Mouse (Mus musculus): ENCODE results near the gene Cnmd.

The Cnmd gene

DNA sequence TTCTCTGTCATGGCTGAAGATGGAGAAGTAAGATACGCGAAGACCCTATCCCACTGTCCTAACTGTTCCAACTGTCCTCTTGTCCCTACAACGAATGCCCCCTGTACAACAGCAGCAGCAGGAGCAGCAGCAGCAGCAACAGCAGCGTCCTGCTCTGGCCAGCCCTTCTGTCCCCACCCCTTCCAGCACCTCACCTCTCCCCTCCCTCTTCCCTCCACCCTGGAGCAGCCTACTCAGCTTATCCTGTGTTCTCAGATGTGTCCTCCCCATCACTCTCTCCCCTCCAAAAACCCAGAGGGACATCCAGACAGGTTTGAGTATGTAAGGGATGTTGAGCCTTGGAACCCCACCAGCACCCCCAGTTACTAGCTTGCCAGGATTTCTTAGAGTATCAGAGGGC is at the start of gene Cnmd:
Gene Cnmd, minus strand, starts transcription at position 170 of the 400 bp plus-strand sequence.
- no peak for DNase-seq (ENCODE audit: low read depth, low spot score)

DNA sequence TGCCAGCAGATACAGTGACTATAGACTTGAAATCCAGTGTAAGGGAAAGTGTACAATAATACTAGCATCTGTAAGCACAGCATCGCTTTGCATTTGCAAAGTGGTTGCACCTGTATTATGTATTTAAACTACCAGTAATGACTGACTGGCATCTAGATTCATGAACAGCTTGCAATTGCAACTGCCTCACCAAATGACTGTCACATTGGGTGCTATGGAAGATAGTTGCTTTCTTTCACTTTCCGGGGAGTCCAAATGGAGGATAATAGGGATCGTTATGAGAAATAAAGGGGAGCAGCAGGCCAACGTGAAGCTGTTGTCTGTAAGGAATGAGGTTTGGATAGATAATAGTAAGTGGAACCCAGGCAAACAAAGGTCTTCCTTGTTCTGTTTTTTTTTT is 49.3 kb upstream of the Cnmd start:
- DNase-seq (ENCODE audit: low read depth, low spot score), result no peak

DNA sequence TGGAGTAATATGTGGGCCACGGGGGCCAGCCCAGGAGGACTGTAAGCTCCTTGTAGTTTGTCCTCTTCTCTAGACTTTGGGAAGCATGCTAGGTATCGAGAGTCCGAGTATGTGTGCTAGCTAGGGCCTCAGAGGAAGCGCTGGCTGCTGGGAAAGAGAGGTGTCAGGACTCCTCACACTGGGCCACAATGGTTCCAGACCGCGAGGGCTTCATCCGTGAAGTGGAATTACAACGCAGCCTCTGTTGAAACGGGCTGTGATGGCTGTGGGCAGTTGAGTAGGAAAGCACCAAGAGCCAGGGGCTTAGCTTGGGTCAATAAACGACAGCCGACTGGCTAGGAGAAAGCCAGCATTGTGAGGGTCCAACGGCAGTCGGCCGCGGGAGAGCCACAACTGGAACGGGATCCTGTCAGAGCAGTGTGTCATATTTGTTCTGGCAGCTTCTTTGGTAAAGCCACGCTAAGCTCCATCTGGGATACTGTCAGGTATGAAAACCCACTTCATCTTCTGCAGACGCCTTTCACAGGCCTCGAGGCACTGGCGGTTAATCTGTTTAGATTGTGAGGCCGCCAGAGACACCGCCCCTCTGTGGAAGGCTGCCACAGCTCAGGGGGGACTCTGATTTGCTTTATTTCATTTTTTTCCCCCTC is 41.7 kb upstream of the Cnmd start:
- DNase-seq (ENCODE audit: low read depth, low spot score), result no peak

DNA sequence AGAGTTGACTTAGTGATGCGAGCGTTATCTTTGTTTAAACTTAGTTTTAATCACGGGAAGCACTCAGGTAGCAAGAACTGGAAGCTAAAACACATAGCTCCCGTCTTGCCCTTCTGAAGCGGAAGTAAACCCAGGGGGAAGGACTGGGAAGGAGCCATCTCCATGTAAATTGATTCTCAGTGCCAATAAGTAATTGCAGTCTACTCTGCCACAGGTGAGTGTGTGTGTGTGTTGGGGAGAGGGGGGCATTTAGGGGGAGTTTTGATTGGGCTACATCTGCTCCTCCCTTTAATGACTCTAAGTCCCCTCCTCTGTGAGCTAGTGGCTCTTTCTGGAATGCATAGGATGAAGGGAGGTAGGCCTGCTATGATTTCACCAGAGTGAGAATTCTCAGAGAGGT is 39.6 kb upstream of the Cnmd start:
- DNase-seq (ENCODE audit: low read depth, low spot score), result no peak

DNA sequence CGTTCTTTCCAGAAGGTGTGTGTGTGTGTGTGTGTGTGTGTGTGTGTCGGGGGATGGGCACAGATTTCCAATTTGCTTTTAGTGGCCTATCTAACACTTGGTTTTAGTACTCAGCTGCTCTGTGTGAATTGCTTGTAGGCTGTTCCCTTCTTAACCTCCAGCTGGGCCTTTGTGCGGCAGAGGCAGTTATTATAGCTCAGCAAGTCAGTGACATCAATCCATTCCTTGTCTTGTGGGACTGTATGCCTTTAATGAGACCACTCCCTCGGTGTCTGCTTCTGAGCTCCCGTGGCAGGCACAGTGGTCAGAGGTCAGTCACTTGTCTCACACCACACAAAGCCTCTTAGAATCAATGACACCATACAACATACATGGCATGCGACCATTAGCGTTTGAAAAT is 39.1 kb upstream of the Cnmd start:
- no peak for DNase-seq (ENCODE audit: low read depth, low spot score)

DNA sequence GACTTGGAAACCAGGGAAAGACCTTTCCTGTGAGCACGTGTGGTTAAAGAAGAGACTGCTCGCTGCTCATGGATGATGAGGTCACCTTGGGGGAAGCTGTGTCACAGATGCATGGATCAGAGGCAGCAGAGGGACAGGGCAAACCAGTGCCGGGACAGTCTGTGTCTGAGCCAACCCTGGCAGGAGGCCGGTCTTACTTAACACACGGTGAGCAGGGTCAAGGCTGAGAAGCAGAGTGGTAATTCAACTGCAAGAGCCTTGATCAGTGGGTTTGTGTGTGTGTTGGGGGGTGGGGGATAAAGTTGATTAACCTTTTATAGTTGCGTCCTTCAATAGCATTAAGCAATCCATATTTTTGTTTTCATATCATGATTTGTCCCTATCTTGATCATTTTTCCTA is 37.4 kb upstream of the Cnmd start:
- no peak for DNase-seq (ENCODE audit: low read depth, low spot score)

DNA sequence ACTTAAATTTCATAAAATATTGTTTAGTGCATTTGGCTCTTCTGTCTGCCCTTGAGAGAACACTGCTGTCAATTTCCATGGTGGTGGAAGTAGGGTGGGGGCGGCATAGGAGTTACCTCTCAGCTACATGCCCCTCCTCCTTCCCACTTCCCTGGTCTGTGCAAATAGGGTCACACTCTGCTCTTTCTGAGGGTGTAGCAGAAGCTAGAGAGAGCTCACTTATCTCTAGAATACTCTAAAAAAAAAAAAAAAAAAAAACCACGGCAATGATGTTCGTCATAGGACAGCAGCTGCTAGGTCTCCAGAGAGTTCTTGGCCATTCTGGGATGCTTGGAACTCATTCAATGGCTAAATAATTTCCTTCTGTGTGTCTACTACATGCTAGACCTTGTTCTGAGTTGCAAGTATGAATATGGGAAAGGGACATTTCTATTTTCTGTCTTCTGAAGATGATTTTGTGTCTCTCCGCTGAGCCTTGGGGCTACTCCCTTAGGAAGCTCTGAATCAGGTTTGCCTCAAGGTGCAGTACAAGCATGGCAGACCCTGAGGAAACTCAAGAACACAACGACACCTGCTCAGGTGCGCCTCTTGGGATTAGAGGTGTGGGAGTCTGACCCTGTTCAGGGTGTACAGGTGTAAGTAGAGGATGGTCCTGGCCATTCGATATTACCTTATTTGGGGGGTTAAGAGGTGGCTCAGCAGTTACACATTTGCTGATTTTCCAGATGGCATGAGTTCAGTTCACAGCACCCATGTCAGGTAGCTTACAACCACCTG is 28.3 kb upstream of the Cnmd start:
- DNase-seq (ENCODE audit: low read depth, low spot score), result no peak

DNA sequence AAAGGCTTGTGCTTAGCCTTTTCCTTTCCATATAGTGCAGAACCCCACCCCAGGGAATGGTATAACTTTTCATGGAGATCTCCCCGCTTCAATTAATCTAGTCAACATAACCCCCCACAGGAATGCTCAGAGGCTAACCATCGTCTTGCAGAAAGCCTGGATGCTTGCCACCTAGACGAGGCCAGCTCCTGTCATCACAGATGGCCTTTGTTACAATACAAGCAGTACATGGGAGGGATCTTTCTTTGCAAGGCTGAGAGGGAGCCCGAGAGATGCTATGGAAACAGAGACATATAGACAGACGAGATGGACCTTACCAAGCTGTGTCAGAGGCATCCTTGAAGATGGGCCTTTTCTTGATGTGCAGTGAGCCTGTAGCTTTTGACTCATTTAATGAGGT is 18.7 kb upstream of the Cnmd start:
- no peak for DNase-seq (ENCODE audit: low read depth, low spot score)

DNA sequence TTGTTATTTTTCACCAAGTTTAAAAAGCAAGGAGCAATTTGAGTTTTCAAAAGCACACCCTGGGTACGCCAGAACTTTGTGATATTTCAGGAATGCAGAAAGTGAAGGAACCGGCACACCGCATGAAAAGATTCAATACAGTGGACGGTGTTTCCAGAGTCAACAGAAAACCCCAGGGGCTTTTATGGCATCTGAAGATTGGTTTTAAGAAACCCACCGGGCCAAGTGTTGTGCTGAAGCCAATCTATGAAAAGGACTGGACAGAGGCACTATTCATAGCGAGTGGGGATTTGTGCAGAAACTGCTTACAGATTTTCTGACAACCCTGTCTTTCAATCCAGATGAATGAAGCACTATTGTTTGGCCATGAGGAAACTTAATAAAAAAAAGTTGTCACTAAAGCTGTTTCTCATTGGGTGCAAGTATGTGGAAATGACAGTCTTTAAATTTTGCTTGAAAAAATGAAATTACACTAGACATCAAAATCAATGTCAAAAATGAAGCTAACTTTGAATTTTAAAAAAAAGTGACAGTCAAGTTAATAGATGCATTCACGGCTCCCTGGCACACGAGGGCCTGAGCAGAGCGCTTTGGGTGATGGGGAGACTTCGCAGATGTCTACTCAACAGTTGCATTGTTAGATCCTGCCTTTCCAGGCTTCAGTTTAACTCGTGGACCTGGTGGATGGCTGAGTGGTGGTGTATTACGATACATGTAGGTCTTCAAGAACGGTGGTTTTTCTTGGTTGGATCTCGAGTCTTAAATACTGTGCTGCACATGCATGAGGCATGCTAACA is 16.1 kb upstream of the Cnmd start:
- DNase-seq (ENCODE audit: low read depth, low spot score), result no peak

DNA sequence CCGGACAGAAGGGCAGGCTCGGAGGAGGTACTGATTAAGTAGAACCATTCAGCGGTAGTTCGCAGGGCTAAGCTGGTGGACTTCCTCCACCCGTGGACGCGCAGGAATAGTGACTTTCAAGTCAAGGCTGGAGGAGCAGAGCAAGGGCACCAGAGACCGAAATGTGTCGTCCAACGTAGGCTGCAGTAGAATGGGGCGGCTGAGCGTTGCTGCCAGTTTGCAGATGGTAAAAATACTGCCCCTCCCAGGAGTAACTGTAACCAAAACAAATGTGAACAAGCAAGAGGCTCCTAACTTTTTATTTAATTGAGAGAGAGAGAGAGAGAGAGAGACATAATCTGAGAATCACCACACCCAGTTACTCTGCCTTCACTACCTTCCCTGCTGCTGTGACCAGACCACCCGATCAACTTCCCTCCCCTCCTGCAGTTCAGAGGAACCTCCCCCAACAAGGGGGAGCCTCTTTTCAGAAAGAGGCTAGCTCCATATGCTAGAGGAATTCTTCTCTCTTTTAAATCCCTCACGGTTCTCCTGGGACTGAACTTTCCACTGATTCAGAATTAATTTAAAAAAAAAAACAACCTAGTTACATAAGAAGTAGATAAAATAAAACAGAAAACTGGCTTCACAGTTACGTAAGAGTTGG is 15.3 kb upstream of the Cnmd start:
- DNase-seq (ENCODE audit: low read depth, low spot score), result no peak

DNA sequence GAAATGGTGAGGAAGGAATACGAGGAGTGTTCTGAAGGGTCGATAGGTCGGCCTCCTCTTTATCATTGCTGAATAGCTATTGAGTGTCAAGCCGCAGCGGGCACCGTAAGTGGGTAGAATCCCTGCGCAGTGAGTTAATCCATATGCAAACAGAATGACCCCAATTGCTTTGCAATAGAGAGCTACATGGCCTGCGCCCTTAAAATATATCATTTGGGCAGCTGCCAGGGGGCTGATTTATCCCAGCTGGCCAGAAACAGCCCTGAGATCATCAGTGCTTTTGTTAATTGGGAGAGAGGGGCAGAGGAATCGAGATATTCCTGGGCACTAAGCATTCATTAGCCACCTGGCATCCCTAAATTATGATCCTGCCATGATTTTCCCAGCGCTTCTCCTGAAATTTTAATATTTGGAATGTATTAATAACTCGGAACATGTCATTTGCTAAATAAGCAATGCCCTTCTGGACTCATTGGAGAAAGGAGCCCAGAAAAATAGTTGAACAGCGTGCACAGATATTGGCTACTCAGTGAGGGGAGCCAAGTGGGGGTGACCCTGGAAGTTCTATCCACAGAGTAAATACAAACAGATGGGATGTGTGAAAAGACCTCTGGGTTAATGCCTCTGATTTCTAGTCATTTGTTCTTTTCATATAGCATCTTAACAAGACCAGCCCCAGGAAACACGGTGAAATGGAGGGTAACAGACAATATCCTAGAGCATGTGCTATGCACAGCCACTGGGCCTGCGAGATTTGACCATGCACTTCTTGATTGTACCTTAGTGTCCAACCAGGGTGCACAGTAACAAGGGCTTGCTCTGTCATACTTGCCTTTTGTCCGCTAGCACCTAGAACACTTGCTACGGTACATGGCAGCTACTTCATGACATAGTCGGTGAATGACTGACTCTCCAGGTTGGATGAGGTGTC is 11.4 kb upstream of the Cnmd start:
- no peak for DNase-seq (ENCODE audit: low read depth, low spot score)

DNA sequence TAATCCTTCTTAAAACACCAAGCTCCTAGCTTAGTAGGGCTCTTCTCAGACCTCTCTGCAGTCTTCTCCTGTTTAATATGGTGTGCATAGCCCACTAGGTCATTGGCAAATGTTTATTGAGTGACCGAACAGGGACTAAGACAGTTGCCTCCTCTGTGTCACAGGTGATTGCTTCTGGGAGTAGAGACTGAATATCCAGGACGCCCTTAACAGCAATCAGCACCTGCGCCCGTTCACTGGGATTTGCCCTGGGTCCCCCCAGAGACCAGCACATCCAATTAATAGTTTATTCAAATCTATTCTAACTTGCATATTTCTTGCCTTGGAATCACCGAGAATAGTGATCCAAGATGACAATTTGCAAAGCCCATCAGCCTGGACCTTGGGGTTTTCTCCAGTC is 10.6 kb upstream of the Cnmd start:
- DNase-seq (ENCODE audit: low read depth, low spot score), result no peak

DNA sequence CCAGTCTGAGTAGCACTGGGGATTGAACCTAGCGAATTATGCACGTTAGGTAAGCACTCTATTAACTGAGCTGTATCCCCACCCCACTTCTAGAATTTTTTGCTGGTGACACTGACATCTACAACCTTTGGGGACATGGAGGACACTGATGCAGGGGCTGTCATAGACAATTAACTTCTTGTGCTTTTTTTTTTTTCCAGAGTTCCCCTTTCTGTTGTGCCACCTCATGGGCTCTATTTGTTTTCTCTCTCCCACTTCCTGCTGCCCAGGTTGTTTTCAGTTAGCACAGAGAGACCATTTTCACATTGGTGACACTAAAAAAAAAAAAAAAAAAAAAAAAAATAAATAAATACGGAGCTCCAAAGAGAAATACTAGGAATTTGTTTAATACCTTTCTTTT is 9.0 kb upstream of the Cnmd start:
- peak; percentile 23 for DNase-seq (ENCODE audit: low read depth, low spot score)

DNA sequence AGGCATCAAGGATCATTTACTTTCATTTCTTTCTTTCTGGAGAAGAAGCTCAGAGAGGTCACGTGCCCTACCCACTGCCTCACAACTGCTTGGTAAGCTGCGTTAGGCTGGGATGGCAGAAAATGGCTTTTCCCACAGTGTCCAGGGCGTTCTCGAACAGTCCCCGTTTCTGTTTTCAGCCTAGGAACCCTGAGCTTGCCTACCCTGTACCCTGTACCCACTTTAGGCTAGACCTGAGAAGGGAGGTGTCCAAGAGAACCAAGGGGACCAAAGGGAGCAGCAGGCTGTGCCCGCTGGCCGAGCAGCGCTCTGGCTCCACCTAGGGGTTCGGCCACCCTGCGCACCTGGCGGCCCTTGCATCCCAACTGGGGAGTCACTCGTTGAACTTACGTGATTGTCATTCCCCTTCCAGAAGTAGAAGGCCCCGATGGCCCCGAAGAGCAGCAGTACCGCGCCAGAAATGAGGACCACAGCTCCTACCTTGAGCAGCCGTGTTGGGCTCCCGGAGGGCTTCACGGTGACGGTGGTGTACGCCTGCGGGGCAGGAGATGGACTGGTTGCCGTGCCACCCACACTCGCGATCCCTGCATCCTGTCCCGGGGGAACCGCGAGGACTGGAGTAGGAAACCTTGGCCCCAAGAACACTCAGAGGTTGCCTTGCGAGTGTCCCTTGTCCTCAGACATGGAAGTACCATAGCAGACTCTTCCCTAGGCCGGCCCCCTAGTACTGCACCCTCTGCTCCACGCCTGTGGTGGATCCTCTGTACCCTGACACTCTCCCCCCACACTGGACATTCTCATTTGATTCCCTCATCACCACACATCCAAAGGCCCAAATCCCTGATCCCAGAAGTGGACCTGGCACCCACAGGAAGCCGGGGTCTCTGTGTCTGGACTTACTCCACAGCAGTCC is 709 bp downstream of the Cnmd start:
- DNase-seq (ENCODE audit: low read depth, low spot score), result peak; percentile 84

DNA sequence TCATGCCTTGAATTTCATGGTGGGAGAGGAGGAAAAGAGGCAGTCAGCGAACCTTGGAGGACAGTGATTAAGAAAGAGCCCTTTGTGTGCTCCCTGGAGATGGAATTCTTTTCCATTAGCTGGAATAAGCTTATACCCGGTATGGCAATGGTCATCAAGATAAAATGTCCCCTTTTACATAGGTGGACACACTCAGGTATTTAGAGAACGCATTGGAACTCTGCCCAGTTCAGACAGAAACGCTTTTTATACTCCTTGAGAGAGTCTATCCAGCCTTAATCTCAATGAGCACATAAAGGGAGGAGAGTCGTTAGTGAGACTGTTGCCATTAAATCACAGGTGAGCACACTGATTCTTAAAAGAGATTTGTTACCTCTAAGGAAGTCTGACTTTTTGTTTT is 1.5 kb downstream of the Cnmd start:
- no peak for DNase-seq (ENCODE audit: low read depth, low spot score)

DNA sequence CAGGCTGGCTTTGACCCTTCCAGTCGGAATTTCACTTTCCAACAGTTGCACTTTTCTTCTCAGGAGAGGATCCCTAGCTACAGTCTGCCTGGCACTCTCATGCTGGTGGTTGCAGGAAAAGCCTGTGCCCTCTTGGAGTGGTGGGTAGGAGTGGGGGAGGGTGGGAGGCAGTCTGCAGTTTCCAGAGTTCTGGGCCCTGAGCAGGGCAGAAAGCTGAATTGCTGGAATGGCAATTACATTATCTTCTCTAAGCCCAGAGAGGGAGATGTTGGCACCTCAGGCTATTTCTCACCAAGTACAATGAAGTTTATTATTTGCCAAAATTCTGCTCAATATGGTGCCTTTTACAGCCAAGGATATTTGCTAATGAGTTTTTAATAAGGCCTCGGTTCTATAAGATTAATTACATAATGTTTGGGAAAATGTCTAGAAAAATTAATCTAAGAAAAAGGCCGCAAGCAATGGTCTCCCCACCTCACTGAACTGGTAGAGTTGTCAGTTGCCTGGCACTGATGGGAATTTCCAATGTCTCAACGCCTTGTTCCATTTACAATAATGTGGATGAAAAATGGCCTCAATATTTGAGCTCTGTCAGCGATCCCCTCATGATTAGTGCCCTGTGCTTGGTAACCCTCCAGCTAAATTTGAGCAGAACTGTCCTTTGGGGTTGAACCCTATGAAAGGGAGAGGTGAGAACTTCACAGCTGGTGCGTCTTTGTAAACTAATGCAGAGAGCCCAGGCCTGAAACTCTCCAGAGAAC is 3.0 kb downstream of the Cnmd start:
- no peak for DNase-seq (ENCODE audit: low read depth, low spot score)

DNA sequence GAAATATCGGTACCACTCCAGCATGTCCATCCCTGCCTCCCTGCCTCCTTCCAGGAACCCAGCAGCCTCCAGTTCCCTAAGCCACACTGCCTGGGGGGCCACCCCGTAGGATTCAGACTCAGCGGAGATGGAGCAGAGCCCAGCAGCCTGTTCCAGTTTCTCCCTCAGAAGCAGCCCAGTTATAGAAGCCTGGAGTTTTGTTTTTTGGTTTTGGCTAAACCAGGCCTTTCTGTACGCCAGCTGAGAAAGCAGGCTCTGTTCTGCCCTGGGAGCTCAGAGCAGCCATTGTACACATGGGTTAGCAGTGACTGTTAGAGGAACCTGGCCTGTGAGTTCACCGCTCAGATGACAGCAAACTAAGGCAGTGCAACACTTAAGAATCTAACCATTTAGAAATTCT is 3.7 kb downstream of the Cnmd start:
- no peak for DNase-seq (ENCODE audit: low read depth, low spot score)

DNA sequence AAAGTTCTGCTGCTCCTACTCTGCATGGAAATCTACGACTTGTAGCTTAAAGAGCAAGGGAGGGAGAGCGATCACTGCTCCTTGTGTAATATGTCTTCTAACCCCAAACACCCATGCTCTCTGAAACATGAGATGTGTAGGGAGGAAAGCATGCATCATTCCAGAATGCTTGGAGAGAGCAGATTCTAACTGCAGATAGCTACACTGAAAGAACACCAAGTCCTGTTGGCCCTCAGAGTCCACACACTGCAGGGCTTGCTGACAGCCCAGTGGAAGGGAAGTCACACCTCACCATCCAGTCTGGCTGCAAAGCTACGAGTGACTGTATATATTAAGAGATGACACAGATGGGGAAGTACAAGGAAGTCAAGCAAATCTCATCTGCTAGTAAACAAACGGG is 9.3 kb downstream of the Cnmd start:
- DNase-seq (ENCODE audit: low read depth, low spot score), result peak; percentile 11

DNA sequence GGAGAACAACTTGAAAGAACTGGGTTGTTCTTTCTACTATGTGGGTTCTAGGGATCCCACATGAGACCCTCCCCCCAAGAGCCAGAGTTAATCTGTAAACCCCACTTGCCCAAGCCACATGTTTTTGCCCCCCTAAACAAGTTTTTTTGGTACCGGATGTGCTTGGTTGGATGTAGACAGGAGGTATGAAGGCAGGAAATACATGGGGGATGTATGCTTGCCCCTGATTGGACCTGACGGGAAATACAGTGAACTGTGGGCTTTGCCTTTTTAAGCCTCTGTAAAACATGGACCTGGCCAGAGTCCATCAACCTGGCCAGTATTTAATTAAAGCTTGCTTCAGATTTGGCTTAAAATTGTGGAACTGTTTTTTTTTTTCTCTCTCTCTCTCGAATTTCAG is 12.3 kb downstream of the Cnmd start:
- DNase-seq (ENCODE audit: low read depth, low spot score), result no peak
